Mouse (Mus musculus) thymus, postnatal 36 days (tissue): ENCODE results near the gene Il17c.

Experiments used
- DNase-seq, 2 experiments: peaks; one replicate each; pipeline ENCODE4 v3.0.0; 2022; ENCODE audit warnings: mixed read lengths in 2 of 2

The Il17c gene

DNA sequence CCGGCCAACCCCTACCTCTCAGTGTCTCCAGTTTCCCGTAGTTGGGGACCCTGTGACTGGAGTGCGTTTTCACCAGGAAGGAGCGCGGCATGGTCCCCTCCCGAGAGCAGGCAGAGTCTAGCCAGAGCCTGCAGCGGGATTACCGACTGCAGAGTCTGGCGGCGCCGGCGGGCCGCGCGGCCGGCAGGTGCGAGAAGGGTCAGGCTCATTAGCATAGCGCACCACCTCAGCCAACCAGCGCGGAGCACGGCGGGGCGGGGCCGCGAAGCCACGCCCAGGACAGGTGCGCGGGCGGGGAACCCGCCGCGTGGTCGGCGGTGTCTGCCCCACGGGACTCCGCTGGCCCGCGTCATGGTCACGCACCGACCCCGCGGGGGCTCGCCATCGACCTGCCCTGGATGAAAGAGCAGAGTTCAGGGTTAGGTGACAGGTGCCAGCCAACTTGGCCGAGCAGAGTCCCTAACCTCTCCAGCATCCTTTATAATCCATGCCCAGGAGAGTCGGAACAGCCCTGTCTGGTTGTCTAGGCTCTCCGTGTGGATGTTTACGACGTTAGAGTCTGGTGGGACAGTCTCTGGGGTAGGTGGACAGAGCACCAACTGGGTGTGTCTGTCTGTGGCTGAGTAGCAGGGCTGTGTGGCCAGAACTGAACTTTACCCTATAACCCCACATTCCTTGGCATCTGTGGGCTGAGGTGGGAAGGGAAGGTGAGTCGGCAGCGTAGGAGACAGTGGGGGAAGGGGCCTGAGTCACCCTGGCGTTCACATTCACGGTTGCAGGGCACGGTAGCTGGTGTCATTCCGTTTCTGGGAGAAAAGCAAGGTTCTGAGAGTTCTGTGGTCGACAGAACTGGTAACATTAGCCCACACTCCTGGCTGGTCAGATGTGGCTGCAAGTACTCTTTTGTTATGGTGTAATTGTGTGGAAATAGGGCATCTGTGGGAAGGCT lies 39.0 kb downstream of the Il17c start, which contains the start of gene Snai3:
TSS of gene Snai3 (minus strand) at position 210 of the 949 bp plus-strand sequence.
- DNase-seq: peak; percentile 80 to 88

DNA sequence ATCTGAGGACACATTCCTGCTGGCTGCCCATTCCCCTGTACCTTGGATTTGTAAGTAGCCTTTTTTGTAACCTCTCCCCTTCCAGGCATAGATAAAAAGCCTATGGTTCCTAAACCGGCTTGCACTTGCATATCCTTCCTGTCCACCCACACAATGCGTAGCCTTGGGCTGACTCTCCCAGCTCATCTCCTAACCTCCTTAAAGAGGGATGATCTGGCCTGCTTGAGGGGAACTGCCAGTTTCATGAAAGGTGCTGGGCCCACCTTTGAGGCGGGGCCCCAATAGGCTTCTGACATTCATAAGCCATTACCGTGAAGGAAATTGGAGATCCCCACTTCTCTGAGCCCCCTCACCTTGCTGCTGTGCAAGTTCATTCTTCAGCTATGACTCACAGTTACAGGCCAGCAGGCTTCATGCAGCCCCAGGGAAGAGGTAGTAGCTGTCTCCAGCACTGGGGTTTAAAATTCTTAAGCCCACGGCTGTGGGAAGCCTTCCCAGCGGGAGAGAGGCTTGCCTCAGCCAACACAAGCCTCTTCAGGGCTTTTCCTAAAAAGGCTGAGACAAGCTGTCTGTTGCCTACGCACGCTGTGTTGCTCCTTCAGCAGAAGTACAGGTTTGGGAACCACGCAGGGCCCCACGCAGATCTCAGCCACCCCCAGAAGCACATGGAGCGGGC lies 39.8 kb downstream of the Il17c start:
- no peak for DNase-seq

DNA sequence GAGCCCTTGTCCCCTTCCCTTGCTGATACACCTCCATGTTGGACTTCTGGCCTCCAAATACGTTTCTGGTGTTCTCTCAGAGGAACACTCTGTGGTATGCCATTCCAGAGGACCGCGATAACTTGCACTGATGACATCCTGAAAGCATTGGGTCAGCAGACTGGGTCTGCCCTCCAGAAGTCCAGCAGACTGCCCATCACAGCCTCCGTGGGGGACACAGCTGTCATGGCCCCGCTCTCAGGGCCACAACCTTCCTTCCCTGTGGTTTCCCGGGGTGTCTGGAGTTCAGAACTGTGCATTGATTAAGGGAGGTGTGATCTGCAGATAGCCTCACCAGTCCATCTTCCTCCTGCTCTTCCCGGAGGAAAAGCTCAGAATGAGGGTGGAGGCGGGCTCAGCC lies 40.7 kb downstream of the Il17c start:
- no peak for DNase-seq

DNA sequence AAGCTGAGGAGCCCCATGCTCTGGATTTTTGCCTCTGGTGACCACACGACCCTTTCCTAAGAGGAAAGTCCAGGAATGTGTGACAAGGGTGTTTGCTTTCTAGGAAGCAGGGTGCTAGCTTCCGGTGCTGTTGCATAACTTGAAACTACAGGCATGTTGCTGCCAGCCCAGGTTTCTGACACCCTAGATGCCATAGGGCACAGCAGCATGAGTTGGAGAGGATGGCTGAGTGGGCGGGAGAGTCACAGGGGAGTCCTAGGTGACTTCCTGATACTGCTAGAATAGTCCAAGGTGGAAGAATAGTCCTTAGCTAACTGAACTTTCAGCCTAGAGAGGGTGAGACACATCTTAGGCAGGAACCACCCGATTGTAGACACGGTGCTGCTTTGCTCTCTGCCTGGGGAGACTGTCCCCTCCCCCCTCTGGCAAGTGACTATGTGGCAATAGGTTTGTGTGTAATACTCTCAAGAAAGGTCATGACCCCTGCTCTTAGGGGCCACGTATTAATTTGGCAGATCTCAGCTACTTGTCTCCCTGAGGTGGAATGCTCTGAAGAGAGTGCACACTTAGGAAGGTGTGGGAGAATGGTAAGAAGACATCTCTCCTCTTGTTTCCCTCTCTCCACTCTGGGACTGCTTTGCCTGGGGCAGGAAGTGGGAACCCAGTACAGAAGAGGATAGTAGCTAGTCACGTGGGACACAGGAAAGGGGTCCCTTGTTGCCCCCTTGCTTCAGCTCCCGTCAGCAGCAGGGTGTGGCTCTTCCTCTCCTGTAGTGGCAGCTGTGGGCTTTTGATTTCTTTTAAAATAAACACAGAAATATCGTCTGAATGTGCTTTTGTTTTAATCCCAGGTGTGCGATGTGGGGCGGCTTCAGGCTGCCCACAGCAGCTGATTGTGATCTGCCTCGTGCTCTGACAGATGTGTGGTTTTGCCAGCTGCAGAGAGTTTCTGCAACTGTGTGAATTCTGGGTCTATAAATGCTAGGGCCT lies 42.1 kb downstream of the Il17c start:
- DNase-seq: peak; percentile 56 to 79

DNA sequence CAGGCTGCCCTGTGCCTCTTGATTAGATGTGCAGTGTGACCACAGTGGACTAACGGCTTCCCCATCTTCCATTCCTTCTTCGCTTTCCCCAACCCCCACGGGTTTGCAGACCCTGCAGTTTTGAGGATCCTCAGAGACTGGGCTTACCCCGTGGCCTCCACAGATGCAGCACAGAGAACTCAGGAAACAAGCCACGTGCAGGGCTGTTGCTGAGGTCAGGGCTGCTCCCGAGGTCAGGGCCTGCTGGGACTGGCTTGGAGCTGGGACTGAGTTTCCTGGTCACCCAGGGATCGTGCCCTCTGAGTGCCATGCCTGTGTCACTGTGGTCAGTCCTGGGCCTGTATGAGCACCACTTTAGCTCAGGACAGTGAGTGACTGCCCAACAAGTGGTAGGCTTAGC lies 43.2 kb downstream of the Il17c start:
- no peak for DNase-seq

DNA sequence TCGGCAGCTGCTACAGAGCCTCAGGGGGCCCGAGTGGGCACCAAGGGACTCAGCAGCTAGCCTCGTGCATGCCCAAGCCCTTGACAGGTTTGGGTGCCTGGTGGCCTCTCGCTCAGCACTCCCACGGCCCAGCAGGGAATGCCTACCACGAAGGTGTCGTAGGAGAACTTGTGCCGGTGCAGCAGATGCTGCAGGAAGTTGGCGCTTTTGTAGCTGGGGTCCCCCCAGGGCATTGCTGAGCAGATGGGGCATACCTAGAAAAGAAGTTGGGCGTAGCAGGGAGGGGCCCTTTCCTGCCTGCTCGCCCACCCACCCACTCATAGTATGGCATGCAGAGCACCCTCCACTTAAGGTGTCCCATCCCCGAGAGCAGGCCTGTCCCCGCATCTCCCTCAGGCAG lies 46.0 kb downstream of the Il17c start:
- peak; percentile 55 to 77 for DNase-seq

DNA sequence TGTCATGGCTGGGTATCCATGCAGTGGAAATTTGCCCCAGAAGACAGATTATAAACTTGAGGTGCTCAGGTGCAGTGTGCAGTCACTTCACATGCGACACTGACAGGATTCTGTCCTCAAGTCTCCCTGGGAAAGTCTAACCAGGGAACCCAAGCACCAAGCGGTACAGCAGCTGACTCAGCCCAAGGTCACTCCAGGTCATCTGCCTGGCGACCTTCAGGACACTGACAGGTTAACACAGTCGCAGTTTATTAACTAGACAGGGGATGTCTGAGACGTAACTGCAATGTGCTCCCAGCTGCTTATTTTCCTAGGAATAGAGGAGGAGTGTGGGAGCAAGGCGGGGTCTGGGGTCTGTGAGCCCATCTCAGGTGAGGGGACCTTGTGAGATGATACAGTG lies 47.6 kb downstream of the Il17c start:
- no peak for DNase-seq

DNA sequence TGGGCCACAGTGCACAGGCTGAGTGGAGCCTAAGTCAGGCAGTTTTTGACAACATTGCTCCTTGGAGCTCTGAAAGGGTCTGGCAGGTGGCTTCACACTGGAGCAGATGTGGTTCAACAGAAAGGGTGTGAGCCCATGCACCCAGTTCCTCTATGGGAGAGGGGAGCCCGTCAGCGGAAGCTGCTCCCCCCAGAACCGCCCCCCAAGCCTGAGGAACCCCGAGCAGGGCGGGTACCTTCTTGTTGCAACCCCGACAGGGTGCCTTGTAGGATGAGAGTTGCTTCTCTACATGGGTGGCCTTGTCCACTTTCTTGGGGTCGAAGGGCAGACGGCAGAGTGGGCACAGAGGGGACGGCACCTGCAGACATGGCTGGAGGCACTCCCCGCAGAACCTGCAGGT lies 48.1 kb downstream of the Il17c start:
- peak; percentile 87 to 94 for DNase-seq

DNA sequence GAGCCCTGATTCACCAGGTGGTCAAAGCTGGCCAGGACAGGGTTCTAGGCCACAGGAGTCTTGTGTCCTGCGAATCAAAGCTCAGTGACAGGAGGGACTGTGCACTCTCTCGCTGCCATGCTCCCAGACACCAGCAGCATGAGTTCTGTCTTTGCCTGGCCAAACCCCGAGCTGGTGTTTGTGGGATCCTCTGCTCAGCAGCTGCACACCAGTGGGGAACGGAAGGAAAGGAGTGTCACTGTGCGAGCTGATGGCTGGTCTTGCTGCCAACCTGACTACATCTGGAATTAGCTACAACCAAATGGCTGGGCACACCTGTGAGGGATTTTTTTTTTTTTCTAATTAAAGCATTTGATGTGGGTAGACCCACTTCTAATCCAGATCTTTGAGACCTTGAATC lies 48.9 kb downstream of the Il17c start:
- peak; percentile 69 to 78 for DNase-seq
